Mouse (Mus musculus): ENCODE measurements around the gene 1700008O03Rik. TPM values are rescaled to one million over a fixed set of nuclear protein-coding genes. Genes with fewer than 3 reads are reported as not detected.

Gene 1700008O03Rik
- total RNA-seq, 2 experiments from 2014 or later, result 0.68 TPM; not detected in 1

DNA sequence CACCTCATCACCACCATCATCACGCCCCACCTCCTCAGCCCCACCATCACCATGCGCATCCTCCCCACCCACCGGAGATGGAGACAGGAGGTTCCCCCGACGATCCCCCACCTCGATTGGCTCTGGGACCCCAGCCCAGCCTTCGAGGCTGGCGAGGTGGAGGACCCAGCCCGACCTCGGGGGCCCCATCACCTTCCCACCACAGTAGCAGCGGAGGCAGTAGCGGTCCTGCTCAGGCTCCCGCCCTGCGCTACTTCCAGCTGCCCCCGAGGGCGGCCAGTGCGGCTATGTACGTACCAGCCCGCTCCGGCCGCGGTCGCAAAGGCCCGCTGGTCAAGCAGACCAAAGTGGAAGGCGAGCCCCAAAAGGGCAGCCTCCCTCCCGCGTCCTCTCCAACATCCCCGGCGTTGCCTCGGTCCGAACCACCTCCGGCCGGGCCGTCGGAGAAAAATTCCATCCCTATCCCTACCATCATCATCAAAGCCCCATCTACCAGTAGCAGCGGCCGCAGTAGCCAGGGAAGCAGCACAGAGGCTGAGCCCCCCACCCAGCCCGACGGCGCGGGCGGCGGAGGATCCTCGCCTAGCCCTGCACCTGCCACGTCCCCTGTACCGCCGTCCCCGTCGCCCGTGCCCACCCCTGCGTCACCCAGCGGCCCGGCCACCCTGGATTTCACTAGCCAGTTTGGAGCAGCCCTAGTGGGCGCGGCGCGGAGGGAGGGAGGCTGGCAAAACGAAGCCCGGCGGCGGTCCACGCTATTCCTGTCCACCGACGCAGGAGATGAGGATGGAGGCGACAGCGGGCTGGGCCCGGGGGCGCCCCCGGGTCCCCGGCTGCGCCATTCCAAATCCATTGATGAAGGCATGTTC lies 33.5 kb downstream of the 1700008O03Rik start:
- intact Hi-C loops (cut with DNase I), result loop anchor here (1.0 to 10.0 kb wide), 2 partner anchors 47 to 90 kb away; partner anchors contain the start of gene Clec11a

DNA sequence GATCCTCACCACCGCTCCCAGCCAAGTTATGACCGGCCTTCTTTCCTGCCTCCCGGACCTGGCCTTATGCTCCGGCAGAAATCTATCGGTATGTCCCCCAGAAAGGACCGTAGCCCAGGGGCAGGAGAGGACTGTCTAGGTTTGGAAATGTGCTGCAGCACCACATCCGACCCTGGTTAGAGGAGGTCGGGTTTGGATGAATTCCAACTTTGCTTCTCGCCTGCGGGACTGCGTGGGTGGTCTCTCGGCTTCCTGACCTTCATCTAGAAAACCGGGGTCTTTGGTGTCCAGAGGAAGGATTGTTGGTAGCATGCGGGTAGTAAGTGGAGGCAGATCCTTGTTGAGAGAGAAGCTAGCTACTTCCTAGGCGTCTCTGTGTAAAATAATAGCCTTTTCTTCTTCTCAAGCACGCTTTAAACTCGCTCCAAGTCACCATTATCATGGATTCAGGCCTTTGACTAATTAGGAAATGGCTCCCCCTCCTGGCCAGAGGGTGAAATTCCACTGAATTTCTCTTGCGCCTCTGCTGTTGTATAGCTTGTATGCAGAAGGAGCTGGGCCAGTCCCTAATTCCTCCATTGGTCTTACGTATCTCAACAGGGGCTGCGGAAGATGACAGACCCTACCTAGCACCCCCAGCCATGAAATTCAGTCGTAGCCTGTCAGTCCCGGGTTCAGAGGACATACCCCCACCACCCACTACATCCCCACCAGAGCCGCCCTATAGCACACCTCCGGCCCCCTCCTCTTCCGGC lies 34.5 kb downstream of the 1700008O03Rik start:
- intact Hi-C loops (cut with DNase I), result loop anchor here (1.0 to 10.0 kb wide), 2 partner anchors 46 to 89 kb away; partner anchors contain the start of gene Clec11a
- DNase-seq, result peak; percentile 67 to 73

More for the DNA sequence above, 33.5 kb downstream of the 1700008O03Rik start:
- no peak for DNase-seq

DNA sequence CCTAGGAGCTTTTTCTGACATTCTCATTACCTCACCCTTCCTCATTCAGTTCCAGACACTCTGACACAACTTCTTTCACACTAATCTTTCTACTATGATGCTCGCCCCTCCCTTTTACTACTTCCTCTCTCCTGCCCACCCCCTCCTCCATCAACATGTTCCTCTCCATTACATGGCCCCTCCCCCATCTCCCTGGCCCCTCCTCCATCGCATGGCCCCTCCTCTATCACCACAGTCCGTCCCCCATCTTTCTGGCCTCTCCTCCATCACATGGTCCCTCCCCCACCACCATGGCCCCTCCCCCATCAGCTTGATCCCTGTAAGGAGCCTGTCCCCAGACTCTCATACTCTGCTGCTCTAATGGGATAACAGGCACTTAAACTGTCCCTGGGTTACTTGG lies 36.6 kb downstream of the 1700008O03Rik start:
- intact Hi-C loops (cut with DNase I), result no loop called here
- no peak for DNase-seq

DNA sequence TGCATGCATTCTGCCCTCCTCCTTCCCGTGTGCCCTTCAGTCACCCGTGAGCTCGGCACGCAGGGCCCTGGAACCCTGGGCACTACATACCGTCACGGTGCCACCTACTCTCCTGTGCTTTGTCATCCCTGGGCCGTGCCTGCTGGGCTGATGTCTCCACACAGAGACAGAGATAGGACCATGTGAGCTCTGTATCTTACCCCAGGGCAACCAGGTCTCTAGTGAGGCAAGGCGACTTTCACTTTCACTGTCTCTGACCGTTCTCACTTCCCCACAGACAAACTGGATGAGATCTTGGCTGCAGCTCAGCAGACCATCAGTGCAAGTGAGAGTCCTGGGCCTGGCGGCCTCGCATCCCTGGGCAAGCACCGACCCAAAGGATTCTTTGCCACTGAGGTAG lies 41.0 kb downstream of the 1700008O03Rik start:
- DNase-seq, result no peak
- intact Hi-C loops (cut with DNase I), result no loop called here

DNA sequence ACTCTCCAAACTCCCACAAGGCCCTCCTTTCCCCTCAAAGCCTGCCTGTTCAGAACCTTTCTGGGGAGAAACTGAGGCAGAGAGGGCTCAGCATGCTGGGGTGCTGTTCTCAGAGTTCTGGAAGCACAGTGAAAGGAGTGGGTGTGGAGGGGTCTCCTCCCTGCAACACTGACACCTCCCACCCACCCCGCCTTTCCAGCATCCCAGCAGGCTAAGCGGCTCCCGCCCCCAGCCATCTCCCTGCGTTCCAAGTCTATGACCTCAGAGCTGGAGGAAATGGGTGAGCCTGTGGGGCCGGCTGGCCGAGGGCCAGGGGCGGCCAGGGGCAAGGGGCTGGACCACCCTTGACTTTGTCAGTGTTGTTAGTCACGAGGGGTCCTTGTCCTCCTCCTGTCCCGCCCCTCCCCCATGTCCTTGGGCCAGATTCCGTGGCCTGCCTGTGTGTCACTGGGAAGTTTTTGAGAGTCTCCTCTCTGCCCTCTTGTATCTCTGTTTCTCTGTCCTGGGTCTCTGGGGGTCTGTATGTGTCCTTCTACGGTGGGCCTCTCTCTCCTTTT lies 42.1 kb downstream of the 1700008O03Rik start:
- no peak for DNase-seq

DNA sequence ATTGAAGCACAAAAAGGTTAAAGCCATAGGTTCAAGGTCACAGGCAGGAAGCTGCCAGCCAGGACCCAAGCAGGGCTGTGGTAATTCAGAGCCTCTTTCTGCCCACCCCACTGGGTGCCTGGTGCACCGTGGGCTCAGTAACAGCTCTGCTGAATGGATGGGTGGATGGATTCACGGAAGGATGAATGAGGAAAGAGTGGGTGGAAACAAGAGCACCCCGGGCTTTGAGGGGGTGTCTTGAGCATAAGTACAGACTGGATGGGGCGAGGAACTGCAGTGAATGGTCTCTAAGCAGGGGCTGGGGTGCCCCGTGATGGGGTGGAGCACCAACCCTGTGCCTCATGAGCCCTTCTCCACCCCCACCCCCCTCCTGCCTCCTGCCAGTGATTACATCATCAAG lies 43.9 kb downstream of the 1700008O03Rik start:
- no peak for DNase-seq
- intact Hi-C loops (cut with DNase I), result no loop called here

More for the DNA sequence above, 42.1 kb downstream of the 1700008O03Rik start:
- intact Hi-C loops (cut with DNase I), result no loop called here

DNA sequence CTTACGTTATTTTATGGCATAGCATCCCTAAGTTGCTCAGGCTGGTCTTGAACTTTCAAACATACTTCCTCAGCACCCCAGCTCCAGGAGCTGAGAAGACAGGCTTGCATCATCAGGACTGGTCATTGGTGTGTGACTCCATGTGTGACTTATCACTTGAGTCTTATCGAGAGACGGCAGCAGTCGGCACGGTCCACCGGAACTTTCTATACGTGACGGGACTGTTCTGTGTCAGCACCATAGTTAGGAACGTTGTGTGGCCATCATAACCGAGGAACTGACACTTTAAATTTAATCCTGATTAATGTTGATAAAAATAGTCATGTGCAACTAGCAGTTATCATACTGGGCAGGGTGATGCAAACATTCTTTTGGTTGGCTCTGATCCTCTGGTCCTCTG lies 44.5 kb downstream of the 1700008O03Rik start:
- DNase-seq, result no peak
- intact Hi-C loops (cut with DNase I), result no loop called here

DNA sequence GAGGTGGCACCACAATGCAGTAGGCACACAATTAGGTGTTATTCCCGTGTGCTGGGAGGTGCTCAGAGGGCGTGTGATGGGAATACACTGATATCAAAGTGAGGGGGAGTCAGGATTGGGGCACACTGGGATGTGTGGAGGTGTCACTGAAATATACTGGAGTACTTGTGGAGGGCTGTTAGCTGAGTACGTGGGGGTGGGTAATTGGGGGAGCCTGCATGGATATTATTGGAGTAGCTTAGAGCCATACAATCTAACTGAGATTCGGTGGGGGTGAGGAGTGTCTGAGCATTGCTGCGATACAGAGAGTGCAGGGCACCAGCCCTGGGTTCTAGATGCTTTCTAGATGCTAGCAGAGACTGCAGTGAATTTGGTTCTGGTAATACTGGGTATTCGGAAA lies 45.4 kb downstream of the 1700008O03Rik start:
- intact Hi-C loops (cut with DNase I), result no loop called here
- no peak for DNase-seq

DNA sequence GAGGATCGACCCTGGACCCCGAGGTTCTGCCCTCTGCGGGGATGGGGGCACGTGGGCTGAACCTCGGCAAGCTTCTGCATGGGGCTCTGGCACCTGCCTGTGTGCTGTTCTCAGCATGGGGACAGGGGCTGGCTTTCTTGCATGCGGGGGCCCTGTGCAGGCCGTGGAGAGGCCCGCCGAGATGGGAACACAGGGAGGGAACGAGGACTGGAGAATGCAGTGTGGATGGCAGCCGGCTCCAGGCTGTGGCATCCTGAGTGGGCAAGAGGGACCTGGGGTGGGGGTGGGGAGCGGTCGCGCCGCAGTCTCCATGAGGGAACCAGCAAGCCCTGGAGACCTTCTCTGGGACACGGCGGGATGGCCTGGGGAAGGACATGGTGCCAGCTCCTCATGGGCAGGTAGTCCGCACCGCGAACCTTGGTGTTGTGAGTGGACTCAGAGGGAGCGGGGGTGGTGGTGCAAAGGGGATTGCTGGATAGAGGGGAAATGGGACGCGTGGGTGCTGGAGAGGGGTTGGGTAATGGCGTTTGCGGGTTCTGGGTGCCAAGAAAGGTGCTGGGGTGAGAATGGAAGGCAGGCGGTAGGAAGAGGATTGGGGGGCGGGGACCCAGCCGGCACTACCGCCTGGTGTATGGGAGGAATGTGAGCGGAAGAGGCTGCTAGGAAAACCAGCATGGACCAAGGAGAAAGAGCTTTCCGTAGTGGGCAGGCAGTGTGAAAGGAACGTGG lies 48.3 kb downstream of the 1700008O03Rik start:
- no peak for DNase-seq
- intact Hi-C loops (cut with DNase I), result no loop called here

DNA sequence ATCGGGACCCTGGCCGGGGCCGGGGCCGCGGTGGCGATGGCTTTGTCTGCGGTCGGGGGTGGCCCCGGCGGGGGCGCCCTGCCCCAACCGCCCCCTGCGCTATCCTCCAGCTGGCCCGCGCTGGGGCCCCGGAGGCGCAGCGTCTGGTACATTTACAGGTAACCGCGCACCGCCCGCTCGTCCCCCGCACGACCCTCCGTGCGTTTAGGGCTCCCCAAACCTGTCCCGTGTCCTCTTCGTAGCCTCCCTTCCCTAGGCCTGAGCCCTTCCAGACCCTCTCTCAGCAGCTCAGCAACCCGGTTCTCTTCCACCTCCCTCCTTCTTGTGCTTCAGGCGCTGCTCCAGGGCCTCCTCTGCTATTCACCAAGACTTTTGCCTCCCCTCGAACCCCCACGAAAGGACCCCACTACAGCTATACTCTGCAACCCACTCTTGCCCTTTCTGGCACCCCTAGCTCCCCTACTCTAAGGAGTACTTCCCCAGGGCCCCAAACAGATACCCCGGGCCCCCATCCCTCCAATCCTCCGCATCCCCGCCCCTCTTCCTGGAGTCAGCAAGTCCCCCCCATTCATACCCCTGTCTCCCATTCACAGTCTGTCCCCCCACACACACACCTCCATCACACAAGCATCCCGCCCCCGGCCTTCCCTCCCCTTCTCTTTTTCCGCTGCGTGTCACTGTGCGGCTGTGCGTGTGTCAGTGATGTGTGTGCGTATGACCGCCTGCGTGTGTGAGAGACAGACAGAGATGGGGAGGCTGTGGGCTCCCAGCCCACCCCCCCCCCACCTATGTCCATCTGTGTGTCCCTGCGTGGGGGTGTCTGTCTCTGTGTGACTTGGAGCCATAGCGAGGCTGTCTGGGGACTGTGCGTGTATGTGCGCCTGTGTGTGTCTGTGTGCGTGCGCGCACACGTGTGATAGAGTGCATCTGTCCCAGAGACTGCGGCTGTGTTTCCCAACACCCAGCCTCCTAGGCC lies 49.3 kb downstream of the 1700008O03Rik start:
- no peak for DNase-seq
- intact Hi-C loops (cut with DNase I), result no loop called here

DNA sequence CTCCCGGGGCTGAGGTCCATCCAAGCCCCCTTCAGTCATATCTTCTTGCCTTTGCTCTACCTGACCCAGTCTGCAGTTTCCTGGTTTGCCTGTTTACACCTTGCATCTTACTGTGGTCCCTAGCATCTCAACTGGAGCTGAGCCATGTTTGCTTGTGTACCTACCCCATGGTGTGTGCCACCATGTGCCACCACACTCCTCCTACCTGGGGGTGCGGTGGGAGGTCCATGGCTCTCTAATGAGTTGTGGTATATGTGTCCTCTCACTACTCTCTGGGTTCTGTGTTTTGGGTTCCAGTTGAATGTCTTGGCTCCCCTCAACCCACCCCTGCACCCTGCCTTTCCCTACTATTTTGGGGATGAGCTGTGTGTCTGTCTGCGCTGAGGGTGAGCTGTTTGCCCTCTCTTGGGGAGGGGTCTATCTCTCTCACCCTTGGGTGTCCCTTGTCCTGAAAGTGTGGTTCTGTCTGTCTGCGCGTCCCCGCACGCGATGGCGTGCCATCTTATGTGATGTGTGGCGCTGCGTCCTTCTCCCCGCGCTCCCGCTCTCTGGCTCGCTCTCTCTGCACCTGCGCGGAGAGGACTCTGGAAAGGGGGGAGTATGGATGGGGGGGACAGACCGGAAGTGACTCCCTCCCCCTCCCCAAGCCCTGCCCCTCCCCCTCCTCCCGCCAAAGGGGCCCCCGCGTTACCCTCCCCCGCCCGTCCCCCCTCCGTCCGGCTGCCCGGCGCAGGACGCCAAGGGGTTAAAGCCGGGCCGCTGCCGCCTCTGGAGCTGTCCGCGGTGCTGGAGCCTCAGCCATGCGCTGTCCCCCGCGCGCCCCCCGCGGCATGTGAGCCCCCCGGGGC lies 50.4 kb downstream of the 1700008O03Rik start:
- no peak for DNase-seq
- intact Hi-C loops (cut with DNase I), result no loop called here

DNA sequence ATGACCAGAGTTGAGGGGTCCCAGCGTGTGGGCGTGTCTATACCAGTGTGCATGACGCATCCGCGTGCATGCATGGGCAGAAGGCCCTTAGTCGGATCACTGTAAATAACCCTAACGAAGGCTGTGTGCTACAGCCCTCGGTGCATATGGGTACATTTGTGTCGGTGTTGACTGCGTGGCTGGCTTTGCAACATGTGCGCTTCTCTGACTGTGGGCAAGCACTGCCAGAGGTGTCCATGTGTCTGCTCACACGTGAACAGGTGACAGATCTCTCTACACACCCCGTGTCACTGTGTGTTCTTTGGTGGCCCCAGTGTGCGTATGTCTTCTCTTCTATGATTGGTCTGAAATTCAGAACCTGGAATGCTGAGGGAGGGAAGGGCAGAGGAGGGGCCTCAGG lies 51.5 kb downstream of the 1700008O03Rik start:
- intact Hi-C loops (cut with DNase I), result no loop called here
- no peak for DNase-seq

DNA sequence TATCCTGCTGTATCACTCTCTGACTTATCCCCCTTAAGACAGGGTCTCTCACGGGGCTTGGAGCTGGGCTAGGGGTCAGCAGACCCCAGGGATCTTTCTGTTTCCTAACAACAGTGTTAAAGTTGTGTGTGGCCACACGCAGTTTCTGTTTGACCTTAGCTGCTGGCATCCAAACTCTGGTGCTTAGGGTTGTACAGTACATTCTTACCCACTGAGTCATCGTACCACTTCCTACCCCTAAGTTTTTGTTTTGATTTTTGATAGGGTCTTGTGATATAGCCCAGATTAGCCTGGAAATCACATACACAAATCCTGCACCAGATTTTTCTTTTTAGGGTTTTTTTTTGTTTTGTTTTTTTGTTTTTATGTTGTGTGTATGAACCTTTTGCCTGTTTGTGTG lies 53.3 kb downstream of the 1700008O03Rik start:
- no peak for DNase-seq

DNA sequence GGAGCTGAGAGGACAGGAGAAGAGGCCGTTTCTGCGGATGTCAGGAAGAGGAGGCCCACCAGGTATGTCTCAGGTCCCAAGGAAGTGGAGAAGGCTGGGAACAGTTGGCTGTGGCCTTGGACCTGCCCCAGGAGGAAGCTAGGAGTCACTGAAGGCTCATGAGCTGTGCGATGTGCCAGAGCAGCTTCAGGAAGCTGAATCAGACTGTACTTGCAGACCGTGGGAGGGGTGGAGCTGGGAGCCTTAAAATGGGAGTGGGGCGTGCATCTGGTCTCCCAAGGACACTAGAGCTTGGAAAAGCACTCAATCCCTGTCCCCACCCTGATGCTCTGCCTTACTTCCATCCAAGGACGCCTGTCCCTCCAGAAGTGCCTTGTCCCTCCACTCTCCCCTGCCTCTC lies 59.0 kb downstream of the 1700008O03Rik start:
- intact Hi-C loops (cut with DNase I), result no loop called here

More for the DNA sequence above, 53.3 kb downstream of the 1700008O03Rik start:
- intact Hi-C loops (cut with DNase I), result no loop called here

DNA sequence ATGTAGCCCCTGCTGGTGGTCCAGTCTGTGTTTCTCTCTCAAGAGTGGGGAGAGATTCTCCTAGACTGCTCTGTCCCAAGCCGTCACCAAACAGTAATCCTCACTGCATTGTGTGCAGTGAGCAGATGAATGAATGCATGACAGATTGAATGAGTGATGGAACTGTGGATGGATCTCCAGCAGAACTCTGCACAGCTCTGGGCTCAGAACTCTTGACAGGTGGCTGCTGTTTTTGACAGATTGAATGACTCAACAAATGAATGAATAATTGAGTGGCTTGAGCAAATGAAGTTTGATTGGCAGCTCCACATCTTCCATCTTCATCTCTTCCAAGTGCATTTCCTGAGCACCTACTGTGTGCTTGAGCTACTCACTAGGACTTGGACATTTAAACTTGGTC lies 63.3 kb downstream of the 1700008O03Rik start:
- intact Hi-C loops (cut with DNase I), result no loop called here
- DNase-seq, result no peak

More for the DNA sequence above, 59.0 kb downstream of the 1700008O03Rik start:
- no peak for DNase-seq

DNA sequence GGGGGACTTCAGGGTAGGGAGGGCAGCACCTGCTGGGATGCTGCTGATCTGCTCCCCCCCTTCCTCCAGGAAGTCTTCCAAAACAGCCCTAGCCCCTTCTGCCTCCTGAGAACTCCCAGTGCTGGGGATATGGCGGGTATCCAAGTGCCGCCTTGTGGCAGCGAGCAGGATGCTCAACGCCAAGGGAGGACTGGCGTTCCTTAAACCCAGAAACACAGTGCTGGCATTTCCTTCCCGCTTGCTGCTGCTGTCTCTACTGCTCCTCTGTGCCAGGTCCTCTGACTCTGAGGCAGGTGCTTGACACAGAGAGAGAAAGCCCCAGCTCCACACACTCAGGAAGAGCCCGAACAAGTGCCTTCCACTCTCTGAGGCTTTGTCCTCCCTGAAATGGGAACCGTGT lies 64.7 kb downstream of the 1700008O03Rik start:
- no peak for DNase-seq
- intact Hi-C loops (cut with DNase I), result no loop called here

DNA sequence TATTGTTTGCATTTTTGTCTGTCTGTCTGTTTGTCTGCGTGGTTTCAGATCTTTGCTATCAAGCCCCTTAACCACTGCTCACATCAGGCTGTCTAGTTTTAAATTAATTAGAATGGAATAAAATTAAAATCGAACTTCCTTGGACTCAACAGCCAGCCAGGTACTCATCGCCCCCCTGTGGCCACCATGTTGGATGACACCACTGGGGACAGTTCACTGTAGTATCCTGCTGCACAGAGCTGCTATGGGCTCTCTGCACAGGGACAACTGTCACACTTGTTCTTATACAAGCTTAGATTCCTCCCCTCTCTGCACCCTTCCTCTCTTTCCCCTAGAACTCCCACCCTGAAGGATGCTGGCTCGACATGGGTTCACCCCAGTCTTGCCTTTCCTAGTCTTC lies 67.7 kb downstream of the 1700008O03Rik start:
- intact Hi-C loops (cut with DNase I), result loop anchor here (2.0 kb wide), 2 partner anchors 21 to 55 kb away; no protein-coding TSS in a partner anchor

DNA sequence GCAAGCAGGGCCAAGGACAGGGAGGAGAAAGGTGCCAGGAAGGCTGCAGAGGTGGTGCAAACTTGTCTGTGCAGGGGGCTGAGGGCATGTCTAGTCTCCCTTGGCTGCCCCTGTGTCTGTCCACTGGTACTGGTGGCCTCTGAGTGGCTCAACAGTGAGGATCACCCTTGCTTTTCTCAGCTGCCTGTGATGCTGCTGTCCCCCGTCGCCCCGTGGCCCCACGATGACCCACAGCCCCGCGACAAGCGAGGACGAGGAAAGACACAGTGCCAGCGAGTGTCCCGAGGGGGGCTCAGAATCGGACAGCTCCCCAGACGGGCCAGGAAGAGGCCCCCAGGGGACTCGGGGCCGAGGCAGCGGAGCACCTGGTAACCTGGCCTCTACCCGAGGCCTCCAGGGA lies 73.1 kb downstream of the 1700008O03Rik start:
- no peak for DNase-seq
- intact Hi-C loops (cut with DNase I), result no loop called here

More for the DNA sequence above, 67.7 kb downstream of the 1700008O03Rik start:
- DNase-seq, result peak in 1 of 2 experiments; percentile 15
